Mouse (Mus musculus): ENCODE results near the gene Gnmt. TPM values are rescaled to one million over a fixed set of nuclear protein-coding genes. Genes with fewer than 3 reads are reported as not detected.

Gnmt gene
- total and polyA plus RNA-seq, 3 experiments: 0.13 to 0.71 (median 0.38) TPM

- no peak for DNase-seq (ENCODE audit: extremely low read depth)
- no peak overlapping the region for H3K4me3 ChIP-seq (replicated peaks in 1 of 3; ENCODE audit: low read depth in 2 of 3, low read length in 2 of 3, poor library complexity in 1 of 3)
- dilution Hi-C loops (cut with MboI; ENCODE audit: extremely low pct_ligation_motif_present, extremely low pct_unique_long_range_greater_than_20kb, low sequenced_read_pairs): no loop called here
- no peak overlapping the region for H3K9ac ChIP-seq (ENCODE audit: insufficient read depth, low read depth)
- peaks cover 61 to 70% of the 10 kb centered on the region in 2 experiments for H3K36me3 ChIP-seq (replicated peaks in 1 of 2; ENCODE audit: control insufficient read depth in 1 of 2, insufficient read depth in 1 of 2, low read length in 1 of 2)
- TF ChIP-seq JUN (IDR thresholded peaks at IDR 0.05; ENCODE audit: insufficient read depth, low read depth, low read length) (no peak), ZKSCAN1 (IDR thresholded peaks at IDR 0.05; ENCODE audit: borderline replicate concordance, low read depth, low read length) (no peak), KAT2A (IDR thresholded peaks at IDR 0.05; ENCODE audit: insufficient replicate concordance, low read length) (no peak), BHLHE40 (IDR thresholded peaks at IDR 0.05; ENCODE audit: low read depth, low read length) (no peak), ZC3H11A (IDR thresholded peaks at IDR 0.05; ENCODE audit: low read depth, low read length) (no peak), POLR2A (IDR thresholded peaks at IDR 0.05; ENCODE audit: low read depth, low read length) (no peak)
- H3K4me2 ChIP-seq (ENCODE audit: insufficient read depth, low read depth, poor library complexity, severe bottlenecking): no peak overlapping the region
- H3K79me2 ChIP-seq (replicated peaks; ENCODE audit: control insufficient read depth, extremely low read depth, insufficient read depth, poor library complexity, severe bottlenecking): peaks cover 21% of the 10 kb centered on the region
- H3K9me3 ChIP-seq (replicated peaks; ENCODE audit: low read length): peaks cover 2% of the 10 kb centered on the region
- no peaks in the 10 kb centered on the region for H3K27me3 ChIP-seq (replicated peaks)
- H3K4me1 ChIP-seq (ENCODE audit: control insufficient read depth in 1 of 2, insufficient read depth in 2 of 2): peaks cover 19 to 55% of the 10 kb centered on the region in 2 experiments
- in situ Hi-C loops (cut with MboI; ENCODE audit: low pct_ligation_motif_present, low pct_unique_long_range_greater_than_20kb, low sequenced_read_pairs): no loop called here
- H3K27ac ChIP-seq (ENCODE audit: insufficient read depth, low read depth): no peak overlapping the region
Measured at GRCm38 (mm10) chr17:46742986-46743385, 14.0 kb upstream of the Gnmt start.

DNA sequence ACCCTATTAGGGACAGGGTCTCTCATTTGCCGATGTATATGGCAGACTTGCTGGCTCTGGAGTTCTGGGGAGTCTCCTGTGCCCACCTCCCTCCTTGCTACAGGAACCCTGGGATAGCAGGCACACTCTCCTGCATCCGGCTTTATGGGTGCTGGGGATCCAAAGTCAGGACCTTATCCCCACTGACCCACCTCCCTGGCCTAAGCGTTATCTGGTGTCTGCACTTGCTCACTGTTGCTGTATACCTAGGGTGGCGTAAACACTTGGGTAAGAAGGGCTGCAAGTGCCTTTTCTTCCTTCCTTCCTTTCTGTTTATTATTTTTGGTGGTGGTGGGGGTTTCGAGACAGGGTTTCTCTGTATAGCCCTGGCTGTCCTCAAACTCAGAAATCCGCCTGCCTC, 12.3 kb upstream of the Gnmt start:
- dilution Hi-C loops (cut with MboI; ENCODE audit: extremely low pct_ligation_motif_present, extremely low pct_unique_long_range_greater_than_20kb, low sequenced_read_pairs): no loop called here
- Histone ChIP-seq H3K27ac (ENCODE audit: insufficient read depth, low read depth) (no peak overlapping the region), H3K79me2 (replicated peaks; ENCODE audit: control insufficient read depth, extremely low read depth, insufficient read depth, poor library complexity, severe bottlenecking) (peaks cover 6% of the 10 kb centered on the region), H3K9me3 (replicated peaks; ENCODE audit: low read length) (peaks cover 2% of the 10 kb centered on the region), H3K4me3 (replicated peaks in 1 of 3; ENCODE audit: low read depth in 2 of 3, low read length in 2 of 3, poor library complexity in 1 of 3) (no peak overlapping the region), H3K9ac (ENCODE audit: insufficient read depth, low read depth) (no peak overlapping the region), H3K4me2 (ENCODE audit: insufficient read depth, low read depth, poor library complexity, severe bottlenecking) (no peak overlapping the region), H3K36me3 (replicated peaks in 1 of 2; ENCODE audit: control insufficient read depth in 1 of 2, insufficient read depth in 1 of 2, low read length in 1 of 2) (peaks cover 65 to 70% of the 10 kb centered on the region in 2 experiments), H3K27me3 (replicated peaks) (no peaks in the 10 kb centered on the region), H3K4me1 (ENCODE audit: control insufficient read depth in 1 of 2, insufficient read depth in 2 of 2) (peaks cover 10 to 48% of the 10 kb centered on the region in 2 experiments)
- DNase-seq (ENCODE audit: extremely low read depth): no peak
- in situ Hi-C loops (cut with MboI; ENCODE audit: low pct_ligation_motif_present, low pct_unique_long_range_greater_than_20kb, low sequenced_read_pairs): no loop called here
- no peak for TF ChIP-seq USF1 (IDR thresholded peaks at IDR 0.05; ENCODE audit: low read depth, low read length)
- no peak for TF ChIP-seq MAFK (IDR thresholded peaks at IDR 0.05; ENCODE audit: insufficient replicate concordance, low read length)
- TF ChIP-seq E2F4 (IDR thresholded peaks at IDR 0.05; ENCODE audit: insufficient replicate concordance, low read depth, low read length): no peak
- no peak for TF ChIP-seq TBP (conservative IDR thresholded peaks at IDR 0.05; ENCODE audit: low read depth, low read length)
- TF ChIP-seq SIN3A (IDR thresholded peaks at IDR 0.05; ENCODE audit: low read length): no peak
- TF ChIP-seq SMC3 (IDR thresholded peaks at IDR 0.05; ENCODE audit: low read depth, low read length): no peak
- TF ChIP-seq POLR2A (IDR thresholded peaks at IDR 0.05; ENCODE audit: low read depth, low read length): no peak
- no peak for TF ChIP-seq KAT2A (IDR thresholded peaks at IDR 0.05; ENCODE audit: insufficient replicate concordance, low read length)
- no peak for TF ChIP-seq ETS1 (conservative IDR thresholded peaks at IDR 0.05; ENCODE audit: low read depth, low read length)
- TF ChIP-seq EP300 (IDR thresholded peaks at IDR 0.05; ENCODE audit: low read length): no peak
- no peak for TF ChIP-seq ZNF384 (IDR thresholded peaks at IDR 0.05; ENCODE audit: low read depth, low read length)
- TF ChIP-seq MAZ (IDR thresholded peaks at IDR 0.05; ENCODE audit: low read depth, low read length): no peak
- no peak for TF ChIP-seq RCOR1 (conservative IDR thresholded peaks at IDR 0.05; ENCODE audit: low read depth, low read length)
- no peak for TF ChIP-seq ELF1 (IDR thresholded peaks at IDR 0.05; ENCODE audit: low read depth, low read length)
- TF ChIP-seq GABPA (IDR thresholded peaks at IDR 0.05; ENCODE audit: insufficient replicate concordance, low read depth, low read length): no peak
- no peak for TF ChIP-seq JUND (conservative IDR thresholded peaks at IDR 0.05; ENCODE audit: low read depth, low read length)
- no peak for TF ChIP-seq HCFC1 (IDR thresholded peaks at IDR 0.05; ENCODE audit: low read depth, low read length)

Data from CH12.LX (cell line).